Mouse (Mus musculus) macrophage (primary cell): Measurements from ENCODE around the gene Dok7. TPM values are rescaled to one million over a fixed set of nuclear protein-coding genes. Genes with fewer than 3 reads are reported as not detected.

Source experiments
- H3K27ac ChIP-seq: fragments of 350-480 bp; formaldehyde crosslinking; 2 replicates; pipeline ENCODE4 v1.9.0; 2021
- H3K36me3 ChIP-seq: fragments of 350-480 bp; formaldehyde crosslinking; 2 replicates; pipeline ENCODE4 v1.9.0; 2021; ENCODE audit errors: inconsistent target
- H3K4me3 ChIP-seq: fragments of 350-480 bp; formaldehyde crosslinking; 2 replicates; pipeline ENCODE4 v1.9.0; 2021; ENCODE audit errors: inconsistent target
- H3K79me2 ChIP-seq: fragments of 350-480 bp; formaldehyde crosslinking; 2 replicates; pipeline ENCODE4 v1.9.0; 2021; ENCODE audit errors: inconsistent target
- WGBS: methylation state at CpG from one replicate; pipeline ENCODE4 v1.1.7; 2026; ENCODE audit warnings: inconsistent platforms; ENCODE audit not compliant: missing documents; 5-methylcytosine and 5-hydroxymethylcytosine counted together
- polyA plus RNA-seq: library from polyadenylated mRNA; stranded (reverse); fragments of 250-400 nt; gene quantifications from 3 replicates; pipeline ENCODE4 v1.2.4, GENCODE M21; 2018; ENCODE audit warnings: inconsistent platforms

The Dok7 gene
- polyA plus RNA-seq, 1 experiment from 2014 or later: 0.07 TPM

GRCm38 (mm10) chr5:35117633-35118032 lies 61.1 kb downstream of the Dok7 start:
- H3K27ac ChIP-seq: no peak overlapping the region
- no peaks in the 10 kb centered on the region for H3K79me2 ChIP-seq
- H3K36me3 ChIP-seq: no peaks in the 10 kb centered on the region
- H3K4me3 ChIP-seq: no peak overlapping the region
- 80% methylated on average over 3 of the region's 3 CpGs for WGBS

GRCm38 (mm10) chr5:35118418-35118817 lies 61.9 kb downstream of the Dok7 start:
- 91% methylated on average over 2 of the region's 2 CpGs for WGBS
- no peak overlapping the region for H3K4me3 ChIP-seq
- H3K36me3 ChIP-seq: no peaks in the 10 kb centered on the region
- H3K79me2 ChIP-seq: no peaks in the 10 kb centered on the region
- H3K27ac ChIP-seq: no peak overlapping the region

GRCm38 (mm10) chr5:35120024-35120423 lies 63.5 kb downstream of the Dok7 start:
- Histone ChIP-seq H3K27ac (no peak overlapping the region), H3K4me3 (no peak overlapping the region), H3K79me2 (no peaks in the 10 kb centered on the region), H3K36me3 (no peaks in the 10 kb centered on the region)
- WGBS: 85% methylated on average over 8 of the region's 8 CpGs

GRCm38 (mm10) chr5:35129208-35129607 lies 72.6 kb downstream of the Dok7 start:
- Histone ChIP-seq H3K27ac (no peak overlapping the region), H3K36me3 (no peaks in the 10 kb centered on the region), H3K4me3 (no peak overlapping the region), H3K79me2 (no peaks in the 10 kb centered on the region)
- 92% methylated on average over 16 of the region's 16 CpGs for WGBS

- Histone ChIP-seq H3K79me2 (no peaks in the 10 kb centered on the region), H3K4me3 (no peak overlapping the region), H3K27ac (no peak overlapping the region), H3K36me3 (no peaks in the 10 kb centered on the region)
- WGBS: 90% methylated on average over 7 of the region's 7 CpGs
Measured at GRCm38 (mm10) chr5:35129767-35130191, 73.2 kb downstream of the Dok7 start.

- H3K27ac ChIP-seq: no peak overlapping the region
- no peaks in the 10 kb centered on the region for H3K79me2 ChIP-seq
- H3K4me3 ChIP-seq: no peak overlapping the region
- no peaks in the 10 kb centered on the region for H3K36me3 ChIP-seq
- WGBS: 17% methylated on average over 1 of the region's 1 CpGs
Measured at GRCm38 (mm10) chr5:35131237-35131636, 74.7 kb downstream of the Dok7 start.

GRCm38 (mm10) chr5:35131773-35132172 lies 75.2 kb downstream of the Dok7 start:
- H3K27ac ChIP-seq: no peak overlapping the region
- H3K79me2 ChIP-seq: no peaks in the 10 kb centered on the region
- no peak overlapping the region for H3K4me3 ChIP-seq
- no peaks in the 10 kb centered on the region for H3K36me3 ChIP-seq
- WGBS: 13% methylated on average over 7 of the region's 7 CpGs

GRCm38 (mm10) chr5:35132278-35132980 lies 75.9 kb downstream of the Dok7 start:
- no peak overlapping the region for H3K4me3 ChIP-seq
- no peak overlapping the region for H3K27ac ChIP-seq
- H3K36me3 ChIP-seq: no peaks in the 10 kb centered on the region
- no peaks in the 10 kb centered on the region for H3K79me2 ChIP-seq
- 93% methylated on average over 9 of the region's 9 CpGs for WGBS

- Histone ChIP-seq H3K79me2 (no peaks in the 10 kb centered on the region), H3K27ac (no peak overlapping the region), H3K36me3 (no peaks in the 10 kb centered on the region), H3K4me3 (no peak overlapping the region)
- 96% methylated on average over 4 of the region's 4 CpGs for WGBS
Measured at GRCm38 (mm10) chr5:35133468-35133867, 76.9 kb downstream of the Dok7 start.

GRCm38 (mm10) chr5:35134286-35134685 lies 77.7 kb downstream of the Dok7 start:
- Histone ChIP-seq H3K27ac (no peak overlapping the region), H3K4me3 (no peak overlapping the region), H3K36me3 (no peaks in the 10 kb centered on the region), H3K79me2 (no peaks in the 10 kb centered on the region)
- 93% methylated on average over 3 of the region's 3 CpGs for WGBS

GRCm38 (mm10) chr5:35135903-35136302 lies 79.3 kb downstream of the Dok7 start:
- Histone ChIP-seq H3K36me3 (no peaks in the 10 kb centered on the region), H3K4me3 (no peak overlapping the region), H3K79me2 (no peaks in the 10 kb centered on the region), H3K27ac (no peak overlapping the region)
- WGBS: 73% methylated on average over 5 of the region's 5 CpGs

Other genes with a start within 250 kb of the Dok7 start
- 0.27 to 1.8 TPM (median 0.77 TPM) in 3 replicates for gene Msantd1, start 148.8 kb upstream of the Dok7 start, polyA plus RNA-seq
- 0.81 to 2.0 TPM (median 1.5 TPM) in 3 replicates for gene Rgs12, start 107.3 kb upstream of the Dok7 start, polyA plus RNA-seq
- gene Hgfac, start 15.3 kb upstream of the Dok7 start, polyA plus RNA-seq: not detected in 3 replicates
- gene Lrpap1, start 49.0 kb downstream of the Dok7 start, polyA plus RNA-seq: 112 to 144 TPM (median 118 TPM) in 3 replicates
- 0.07 TPM in 1 of 3 replicates, not detected in the others for gene Adra2c, start 221.6 kb downstream of the Dok7 start, polyA plus RNA-seq